Mouse (Mus musculus) urinary bladder, postnatal 10 days (tissue): ENCODE results near the gene Bcl6b.

ENCODE experiments used
- DNase-seq: peaks from one replicate; pipeline ENCODE4 v3.0.0; 2022; ENCODE audit warnings: low spot score

Gene Bcl6b

GRCm38 (mm10) chr11:70212896-70213295 is 16.7 kb downstream of the Bcl6b start:
- no peak for DNase-seq

- no peak for DNase-seq
Measured at GRCm38 (mm10) chr11:70212423-70212822, 17.2 kb downstream of the Bcl6b start, which contains the start of gene Slc16a11. Gene Slc16a11 (plus strand): TSS chr11:70212752.

- no peak for DNase-seq
Measured at GRCm38 (mm10) chr11:70211972-70212371, 17.6 kb downstream of the Bcl6b start.

GRCm38 (mm10) chr11:70210681-70211080 is 18.9 kb downstream of the Bcl6b start:
- no peak for DNase-seq

- no peak for DNase-seq
Measured at GRCm38 (mm10) chr11:70208778-70209388, 20.7 kb downstream of the Bcl6b start.

GRCm38 (mm10) chr11:70207283-70207682 is 22.3 kb downstream of the Bcl6b start:
- DNase-seq = no peak

GRCm38 (mm10) chr11:70206801-70207200 is 22.8 kb downstream of the Bcl6b start:
- DNase-seq = no peak

GRCm38 (mm10) chr11:70201691-70202090 is 27.9 kb downstream of the Bcl6b start:
- DNase-seq = peak; percentile 65

- DNase-seq = no peak
Measured at GRCm38 (mm10) chr11:70200036-70200608, 29.5 kb downstream of the Bcl6b start.

- no peak for DNase-seq
Measured at GRCm38 (mm10) chr11:70199107-70199506, 30.5 kb downstream of the Bcl6b start.

GRCm38 (mm10) chr11:70198332-70198731 is 31.3 kb downstream of the Bcl6b start:
- no peak for DNase-seq

GRCm38 (mm10) chr11:70193354-70194285 is 36.0 kb downstream of the Bcl6b start:
- no peak for DNase-seq

- no peak for DNase-seq
Measured at GRCm38 (mm10) chr11:70192157-70192556, 37.4 kb downstream of the Bcl6b start.

- DNase-seq = no peak
Measured at GRCm38 (mm10) chr11:70191188-70191587, 38.4 kb downstream of the Bcl6b start.

GRCm38 (mm10) chr11:70189319-70190134 is 40.1 kb downstream of the Bcl6b start:
- no peak for DNase-seq

- DNase-seq = no peak
Measured at GRCm38 (mm10) chr11:70185120-70185519, 44.5 kb downstream of the Bcl6b start.

GRCm38 (mm10) chr11:70180496-70180895 is 49.1 kb downstream of the Bcl6b start:
- DNase-seq = no peak

GRCm38 (mm10) chr11:70179401-70179800 is 50.2 kb downstream of the Bcl6b start:
- no peak for DNase-seq

- DNase-seq = no peak
Measured at GRCm38 (mm10) chr11:70178756-70179155, 50.8 kb downstream of the Bcl6b start.

- no peak for DNase-seq
Measured at GRCm38 (mm10) chr11:70178311-70178710, 51.3 kb downstream of the Bcl6b start.

GRCm38 (mm10) chr11:70177647-70178046 is 52.0 kb downstream of the Bcl6b start:
- DNase-seq = no peak

- no peak for DNase-seq
Measured at GRCm38 (mm10) chr11:70174491-70174890, 55.1 kb downstream of the Bcl6b start.
